Mouse (Mus musculus) liver, adult 2 months (tissue): ENCODE measurements around the gene Sec1. TPM values are rescaled to one million over a fixed set of nuclear protein-coding genes. Genes with fewer than 3 reads are reported as not detected.
"Not testable (repeated sequence)": the region's sequence is repeated elsewhere in the genome, so short reads cannot be mapped to it uniquely, and the experiment has no call there.

Experiments
- DNase-seq: peaks from one replicate; pipeline ENCODE4 v3.0.0-alpha.2; 2011; ENCODE audit warnings: low read depth, low spot score; ENCODE audit errors: extremely low read depth
- H3K27ac ChIP-seq: fragments of 200-500 bp; replicated peaks from 2 replicates; pipeline ENCODE4 v1.5.1; 2012; ENCODE audit warnings: low read depth, mild to moderate bottlenecking, control low read depth, inconsistent platforms, low read length; ENCODE audit not compliant: insufficient read depth
- H3K27me3 ChIP-seq: fragments of 200-500 bp; 2 replicates; pipeline ENCODE4 v1.6.1; 2012; ENCODE audit warnings: mild to moderate bottlenecking, moderate library complexity, low read length, inconsistent platforms; ENCODE audit not compliant: control insufficient read depth, insufficient read depth
- H3K36me3 ChIP-seq: fragments of 200-500 bp; 2 replicates; pipeline ENCODE4 v1.6.1; 2012; ENCODE audit warnings: low read length, inconsistent platforms; ENCODE audit not compliant: control insufficient read depth, insufficient read depth
- H3K4me1 ChIP-seq: fragments of 200-500 bp; 2 replicates; pipeline ENCODE4 v1.6.1; 2011; ENCODE audit warnings: low read length; ENCODE audit not compliant: control insufficient read depth, insufficient read depth
- H3K4me3 ChIP-seq: fragments of 200-500 bp; 2 replicates; pipeline ENCODE4 v1.5.1; 2011; ENCODE audit warnings: low read depth, mild to moderate bottlenecking, control low read depth, low read length, moderate library complexity; ENCODE audit not compliant: insufficient read depth
- H3K79me2 ChIP-seq: fragments of 200-500 bp; 2 replicates; pipeline ENCODE4 v1.6.1; 2012; ENCODE audit warnings: inconsistent platforms, mild to moderate bottlenecking, low read length, moderate library complexity; ENCODE audit not compliant: control insufficient read depth, insufficient read depth
- H3K9ac ChIP-seq: fragments of 200-500 bp; 2 replicates; pipeline ENCODE4 v1.6.1; 2012; ENCODE audit warnings: low read depth, mild to moderate bottlenecking, control low read depth, inconsistent platforms, low read length
- CTCF ChIP-seq: fragments of 200-500 bp; IDR thresholded peaks from 2 replicates; pipeline ENCODE4 v1.5.1; 2011; ENCODE audit warnings: low read depth, low read length, control low read depth
- POLR2A ChIP-seq: fragments of 200-500 bp; IDR thresholded peaks from 2 replicates; pipeline ENCODE4 v1.6.1; 2011; ENCODE audit warnings: low read length, control low read depth; ENCODE audit not compliant: insufficient read depth; ENCODE audit errors: extremely low read depth
- WGBS: fragments of 180-500 bp; shearing (Covaris S2); methylation state at CpG from one replicate; pipeline ENCODE4 v1.1.7; 2018; 5-methylcytosine and 5-hydroxymethylcytosine counted together
- polyA plus RNA-seq: library from polyadenylated mRNA; depleted of rRNA; stranded (reverse); fragments of >200 nt; gene quantifications from 2 replicates; pipeline ENCODE4 v1.2.3, GENCODE M21; 2012
- total RNA-seq: library from RNA; depleted of rRNA; stranded (reverse); fragments of >200 nt; gene quantifications from 2 replicates; pipeline ENCODE4 v1.2.3, GENCODE M21; 2014

The Sec1 gene
- total and polyA plus RNA-seq, 2 experiments = not detected

DNA sequence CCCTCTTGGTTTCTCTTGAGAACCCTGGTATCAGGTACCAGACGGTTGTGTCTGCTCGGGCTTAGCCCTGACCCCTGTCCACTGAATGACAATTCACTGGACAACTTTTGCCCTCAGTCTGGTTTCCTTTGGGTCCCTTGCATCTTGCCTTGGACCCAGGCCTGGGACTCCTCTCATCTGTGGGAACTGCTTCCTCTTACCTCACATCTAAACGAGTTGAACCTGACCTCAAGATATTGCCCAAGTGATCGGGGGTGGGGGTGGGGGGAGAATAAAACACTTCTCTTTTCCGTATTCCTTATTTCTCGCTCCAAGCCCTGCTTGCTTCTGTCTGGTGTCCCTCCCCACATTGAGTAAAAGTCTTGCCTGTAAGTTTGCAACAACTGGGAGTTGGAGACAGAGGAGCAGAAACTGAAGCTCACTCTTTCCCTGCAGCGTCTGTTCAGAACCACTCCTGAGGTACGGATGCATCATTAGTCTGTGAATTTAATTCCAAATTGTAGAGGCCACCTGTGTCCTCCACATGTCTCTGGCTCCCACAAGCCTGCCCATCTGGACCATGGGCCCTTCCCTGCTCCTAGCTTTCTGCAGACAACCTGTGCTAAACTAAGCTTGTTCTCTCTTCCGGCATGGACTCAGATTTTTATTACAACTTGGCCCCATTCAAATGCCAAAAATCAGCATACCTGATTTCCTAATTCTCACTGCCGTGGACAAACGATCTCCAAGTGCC lies 33.3 kb downstream of the Sec1 start:
- Histone ChIP-seq H3K4me3 (no peak overlapping the region), H3K9ac (no peak overlapping the region), H3K36me3 (no peaks in the 10 kb centered on the region), H3K27ac (no peak overlapping the region), H3K79me2 (no peaks in the 10 kb centered on the region), H3K4me1 (no peaks in the 10 kb centered on the region), H3K27me3 (no peaks in the 10 kb centered on the region)
- no peak for DNase-seq
- no peak for TF ChIP-seq CTCF
- no peak for TF ChIP-seq POLR2A
- 82% methylated on average over 11 of the region's 11 CpGs for WGBS

DNA sequence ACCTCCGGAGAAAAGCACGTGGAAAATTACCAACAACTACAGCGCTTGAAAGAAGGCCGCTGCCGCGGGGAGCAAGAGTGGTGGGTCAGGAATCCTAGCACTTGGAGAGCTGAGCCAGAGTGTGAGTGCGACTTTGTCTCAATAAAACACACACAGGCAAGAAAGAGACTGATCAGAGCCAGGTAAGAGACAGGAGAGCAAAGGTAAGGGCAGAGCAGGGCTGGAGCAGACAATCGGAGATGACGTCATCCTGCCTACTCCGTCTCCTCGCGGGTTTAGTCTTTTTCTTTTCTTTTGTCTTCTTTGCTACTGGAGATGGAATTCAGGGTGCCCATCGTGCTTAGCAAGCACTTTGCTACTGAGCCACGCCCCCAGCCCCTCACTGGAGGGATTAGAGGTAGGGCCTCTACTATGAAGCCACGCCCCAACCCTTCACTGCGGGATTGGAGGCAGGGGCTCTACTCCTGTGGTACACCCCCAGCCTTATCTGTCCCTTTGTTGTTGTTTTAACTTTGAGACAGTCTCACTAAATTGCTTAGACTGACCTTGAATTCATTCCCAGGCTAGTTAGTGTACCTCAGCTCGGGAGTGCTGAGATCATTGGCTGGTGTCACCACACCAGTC lies 39.7 kb downstream of the Sec1 start:
- no peak overlapping the region for H3K27ac ChIP-seq
- H3K36me3 ChIP-seq = no peaks in the 10 kb centered on the region
- no peak overlapping the region for H3K4me3 ChIP-seq
- H3K9ac ChIP-seq = no peak overlapping the region
- TF ChIP-seq POLR2A (no peak), CTCF (no peak)
- 38% methylated on average over 17 of the region's 17 CpGs for WGBS
- H3K27me3 ChIP-seq = no peaks in the 10 kb centered on the region
- peaks cover 5% of the 10 kb centered on the region for H3K4me1 ChIP-seq
- DNase-seq = no peak
- no peaks in the 10 kb centered on the region for H3K79me2 ChIP-seq

DNA sequence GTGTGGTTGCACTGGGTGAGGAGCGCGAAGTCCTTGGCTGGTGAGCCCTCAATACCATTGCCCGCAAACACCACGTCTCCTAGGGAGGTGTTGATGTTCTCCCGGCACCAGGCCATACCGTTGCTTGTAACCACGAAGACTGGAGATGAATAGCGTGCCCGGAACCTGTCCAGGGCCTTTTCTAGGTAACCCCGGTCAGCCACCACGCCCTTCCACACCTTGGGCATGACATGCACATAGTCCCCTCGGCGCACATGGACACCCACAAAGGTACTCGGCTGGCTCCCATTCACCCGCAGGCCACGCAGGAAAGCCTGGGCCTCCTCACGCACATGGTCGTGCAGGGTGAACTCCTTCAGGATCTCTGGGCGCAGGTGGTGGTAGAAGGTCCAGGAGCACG lies 43.7 kb downstream of the Sec1 start:
- not testable (repeated sequence) for H3K79me2 ChIP-seq, H3K27me3 ChIP-seq, H3K36me3 ChIP-seq, H3K9ac ChIP-seq, DNase-seq, H3K4me3 ChIP-seq, H3K4me1 ChIP-seq, H3K27ac ChIP-seq
- 94% methylated on average over 20 of the region's 20 CpGs for WGBS

DNA sequence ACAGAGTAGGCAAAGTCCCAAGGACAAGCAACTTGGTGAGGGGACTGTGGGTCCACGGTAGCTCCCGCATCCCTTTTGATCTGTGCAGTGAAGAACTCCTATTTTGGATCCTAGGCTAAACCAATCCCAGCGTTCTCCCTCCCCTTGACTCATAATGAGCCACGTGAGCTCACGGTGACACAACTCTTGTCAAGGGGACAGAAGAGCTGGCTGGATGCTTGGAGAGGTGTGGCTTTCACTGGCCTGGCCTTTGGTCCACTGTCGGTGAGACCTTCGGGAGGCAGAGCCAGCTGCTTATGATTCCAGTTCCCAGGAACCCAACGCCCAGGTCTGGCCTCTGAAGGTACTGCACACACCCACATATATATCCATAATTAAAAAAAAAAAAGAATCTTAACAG lies 44.9 kb downstream of the Sec1 start:
- no peak for DNase-seq
- H3K27ac ChIP-seq = no peak overlapping the region

DNA sequence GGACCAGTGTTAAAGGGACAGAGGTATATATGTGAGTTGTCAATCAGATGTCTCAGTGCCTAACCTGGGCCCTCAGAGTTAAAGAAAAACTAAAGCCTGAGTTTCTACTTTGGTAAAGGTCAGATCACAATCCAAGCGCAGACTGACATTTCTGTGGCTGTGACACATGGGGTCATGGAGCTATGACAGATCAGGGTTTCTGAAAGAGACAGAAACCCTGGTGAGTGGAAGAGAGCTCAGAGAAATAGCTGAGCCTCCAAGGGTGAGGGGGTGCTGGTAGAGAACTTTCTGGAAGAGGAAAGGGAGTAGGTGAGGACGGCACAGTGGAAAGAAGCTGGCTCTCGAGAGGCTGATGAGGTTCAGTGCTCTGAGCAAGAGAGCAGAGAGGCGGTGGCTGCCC lies 47.5 kb downstream of the Sec1 start:
- H3K4me3 ChIP-seq = no peak overlapping the region
- no peak overlapping the region for H3K9ac ChIP-seq
- H3K36me3 ChIP-seq = no peaks in the 10 kb centered on the region
- no peak overlapping the region for H3K27ac ChIP-seq
- H3K4me1 ChIP-seq = no peaks in the 10 kb centered on the region
- TF ChIP-seq POLR2A = no peak
- no peak for TF ChIP-seq CTCF
- peaks cover 3% of the 10 kb centered on the region; the same call in 1 of the 2 replicates for H3K27me3 ChIP-seq
- no peaks in the 10 kb centered on the region for H3K79me2 ChIP-seq
- WGBS = 93% methylated on average over 4 of the region's 4 CpGs
- no peak for DNase-seq

More for the DNA sequence above, 44.9 kb downstream of the Sec1 start:
- Histone ChIP-seq H3K36me3 (no peaks in the 10 kb centered on the region), H3K27me3 (no peaks in the 10 kb centered on the region), H3K4me3 (no peak overlapping the region), H3K4me1 (peaks cover 1% of the 10 kb centered on the region), H3K79me2 (no peaks in the 10 kb centered on the region), H3K9ac (no peak overlapping the region)
- WGBS = 67% methylated on average over 8 of the region's 8 CpGs
- TF ChIP-seq CTCF (no peak), POLR2A (no peak)

DNA sequence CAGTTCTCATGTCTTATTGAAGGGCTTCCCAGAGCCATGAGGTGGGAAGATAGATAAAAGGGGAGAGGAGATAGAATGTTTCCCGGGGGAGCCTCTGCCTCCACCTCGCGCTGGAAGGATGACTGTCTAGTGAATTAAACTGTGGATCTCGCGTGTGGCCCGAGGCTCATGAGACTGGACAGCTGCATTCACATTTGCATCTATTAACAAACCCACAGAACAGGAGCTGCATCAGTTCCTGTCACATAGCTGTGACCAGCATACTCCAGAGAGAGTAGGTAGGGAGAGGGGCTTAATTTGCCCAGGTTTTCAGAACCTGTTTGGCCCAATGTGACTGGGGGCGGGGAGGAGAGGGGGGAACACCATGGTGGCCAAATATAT lies 48.6 kb downstream of the Sec1 start:
- Histone ChIP-seq H3K4me1 (no peaks in the 10 kb centered on the region), H3K27ac (no peak overlapping the region), H3K4me3 (no peak overlapping the region), H3K79me2 (no peaks in the 10 kb centered on the region), H3K36me3 (no peaks in the 10 kb centered on the region), H3K27me3 (peaks cover 3% of the 10 kb centered on the region; the same call in 1 of the 2 replicates), H3K9ac (no peak overlapping the region)
- WGBS = 90% methylated on average over 7 of the region's 7 CpGs
- DNase-seq = no peak
- TF ChIP-seq CTCF (no peak), POLR2A (no peak)
